ENCODE assay signal across 21 mouse cellular contexts in the genomic region with DNA sequence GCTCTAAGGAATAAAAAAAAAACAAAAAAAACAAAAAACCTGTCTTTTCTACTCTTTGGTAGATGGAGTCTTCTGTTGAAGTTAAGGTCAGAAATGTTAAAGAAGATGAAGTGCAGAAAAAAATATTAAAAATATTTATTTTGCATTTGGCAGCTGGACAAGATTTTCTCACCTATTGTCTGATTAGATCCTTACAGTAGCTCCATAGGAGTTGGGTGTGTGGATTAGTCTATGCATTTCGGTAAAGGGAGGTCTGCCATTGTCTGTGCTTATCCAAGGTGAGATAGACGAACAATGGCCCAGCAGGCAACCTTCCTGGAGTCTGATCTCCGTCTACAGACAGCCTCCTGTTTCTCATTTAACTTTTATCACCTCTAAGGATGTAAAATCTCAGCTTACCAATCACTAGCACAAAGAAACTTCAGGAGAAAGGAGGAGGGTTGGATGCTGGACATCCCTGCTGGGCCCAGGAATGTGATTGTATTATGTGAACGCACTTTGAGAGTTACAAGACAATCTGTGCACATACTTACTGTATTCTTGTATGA.
DNase-seq lines count a peak whose midpoint lies in the region; ATAC-seq and TF ChIP-seq lines count a peak whose summit lies in the region.
"Had no signal": no experiment of that assay in that cellular context is flagged by ENCODE, and none has a peak within 500 bp of the region (broad histone marks: within the 10 kb centered on the region; RNA-seq: fewer than 3 reads in every experiment).

No protein-coding gene starts in this region.

- H3K9me3 ChIP-seq in E14TG2a.4 (ENCODE audit: low read length) (no peaks in the 10 kb centered on the region), ES-Bruce4 (replicated peaks; ENCODE audit: control insufficient read depth, insufficient read depth, low read length, poor library complexity, severe bottlenecking) (no peaks in the 10 kb centered on the region), ES-E14 (ENCODE audit: control insufficient read depth, insufficient read depth, low read depth, low read length) (no peaks in the 10 kb centered on the region)
- H3K9me3 ChIP-seq: embryonic facial prominence, embryonic 10.5 days; embryonic facial prominence, embryonic 12.5 days; forebrain, embryonic 13.5 days; forebrain, embryonic 15.5 days had no signal

- TF ChIP-seq CTCF in E14TG2a.4 (conservative IDR thresholded peaks at IDR 0.05; ENCODE audit: low read length) (no peak), ES-Bruce4 (IDR thresholded peaks at IDR 0.05; ENCODE audit: low read depth, low read length) (no peak)

- no peak for TF ChIP-seq POLR2A in ES-Bruce4 (IDR thresholded peaks at IDR 0.05; ENCODE audit: insufficient read depth, low read length)

- no peak overlapping the region for H3K27ac ChIP-seq in ES-Bruce4 (ENCODE audit: insufficient read depth, low read length)
- H3K27ac ChIP-seq in ES-E14 (ENCODE audit: insufficient read depth, low read depth, low read length, poor library complexity, severe bottlenecking) = peak overlapping the region; percentile 55; the same call in 1 of the 2 replicates
- H3K27ac ChIP-seq: embryonic facial prominence, embryonic 10.5 days; embryonic facial prominence, embryonic 12.5 days; forebrain, embryonic 13.5 days; forebrain, embryonic 15.5 days had no signal

- TF ChIP-seq EP300 in ES-Bruce4 (IDR thresholded peaks at IDR 0.05; ENCODE audit: insufficient read depth, low read depth, low read length) = peak; percentile 96

- DNase-seq in ES-E14 (ENCODE audit: low read depth, low spot score) (peak; percentile 84), WW6 (ENCODE audit: low read depth, low spot score) (peak; percentile 67)
- DNase-seq in heart, adult 11 months = no peak
- DNase-seq in layer of hippocampus, postnatal 10 days (ENCODE audit: low spot score in 2 of 2) = no peak
- no peak for DNase-seq in layer of hippocampus, adult 18-20 months (ENCODE audit: low spot score in 2 of 2)
- DNase-seq: adrenal gland, adult 8-10 months; adrenal gland, postnatal 14 days; adrenal gland, postnatal 36 days; cerebellum, adult 11-12 months; cerebellum, adult 2 months; cerebellum, adult 9-10 months; cerebellum, postnatal 25 days; forebrain, postnatal 0 days had no signal

- peaks cover 86% of the 10 kb centered on the region for H3K4me1 ChIP-seq in E14TG2a.4 (replicated peaks; ENCODE audit: low read depth, low read length)
- H3K4me1 ChIP-seq in ES-Bruce4 (ENCODE audit: control insufficient read depth, insufficient read depth, low read length) = peaks cover 3% of the 10 kb centered on the region
- peaks cover 14 to 18% of the 10 kb centered on the region in 2 experiments for H3K4me1 ChIP-seq in ES-E14 (ENCODE audit: control insufficient read depth in 2 of 2, insufficient read depth in 2 of 2, low read length in 2 of 2, poor library complexity in 1 of 2)

- H3K27me3 ChIP-seq in E14TG2a.4 (ENCODE audit: insufficient read depth, low read length) = no peaks in the 10 kb centered on the region
- H3K27me3 ChIP-seq in ES-Bruce4 (ENCODE audit: control insufficient read depth, insufficient read depth, low read length, poor library complexity, severe bottlenecking) = no peaks in the 10 kb centered on the region
- H3K27me3 ChIP-seq: embryonic facial prominence, embryonic 12.5 days; forebrain, embryonic 13.5 days; forebrain, embryonic 15.5 days had no signal

- ATAC-seq in frontal cortex, adult (ENCODE audit: low TSS enrichment) = no peak
- ATAC-seq: activated CD4-positive, CD25-positive, alpha-beta regulatory T cell, adult 4 months; forebrain, embryonic 13.5 days; forebrain, embryonic 15.5 days had no signal

- H3K36me3 ChIP-seq in E14TG2a.4 (ENCODE audit: insufficient read depth, low read length) = no peaks in the 10 kb centered on the region
- H3K36me3 ChIP-seq in ES-Bruce4 (ENCODE audit: control insufficient read depth, insufficient read depth, low read length, poor library complexity, severe bottlenecking) = no peaks in the 10 kb centered on the region
- no peaks in the 10 kb centered on the region for H3K36me3 ChIP-seq in ES-E14 (ENCODE audit: control insufficient read depth, insufficient read depth, low read length, poor library complexity, severe bottlenecking)
- H3K36me3 ChIP-seq: embryonic facial prominence, embryonic 10.5 days; embryonic facial prominence, embryonic 12.5 days; forebrain, embryonic 15.5 days had no signal

- in situ Hi-C loops in ES-E14 (cut with MboI; ENCODE audit: low sequenced_read_pairs in 2 of 2, unreplicated experiment in 2 of 2) = no loop called here

- no peak overlapping the region for H3K9ac ChIP-seq in ES-Bruce4 (ENCODE audit: low read depth, poor library complexity, severe bottlenecking)
- H3K9ac ChIP-seq in ES-E14 (ENCODE audit: insufficient read depth, low read depth, low read length, poor library complexity, severe bottlenecking) = no peak overlapping the region
- H3K9ac ChIP-seq: embryonic facial prominence, embryonic 12.5 days; forebrain, embryonic 13.5 days; forebrain, embryonic 15.5 days; forebrain, postnatal 0 days had no signal

- H3K4me3 ChIP-seq in E14TG2a.4 (replicated peaks; ENCODE audit: low read length) (0 out of 2 replicates have a peak overlapping the region, but pooled peaks have one; percentile 39), ES-Bruce4 (ENCODE audit: low read depth, low read length) (no peak overlapping the region), ES-E14 (ENCODE audit: insufficient read depth in 1 of 2, low read depth in 1 of 2, low read length in 2 of 2, poor library complexity in 1 of 2, severe bottlenecking in 1 of 2) (no peak overlapping the region)
- H3K4me3 ChIP-seq: embryonic facial prominence, embryonic 10.5 days; embryonic facial prominence, embryonic 12.5 days; forebrain, embryonic 13.5 days; forebrain, embryonic 15.5 days had no signal

TF ChIP-seq in ES-E14, 5 proteins besides CTCF, POLR2A, EP300 and RAD21:
- TF ChIP-seq ZC3H11A (IDR thresholded peaks at IDR 0.05; ENCODE audit: borderline replicate concordance, low read depth, low read length) = no peak
- TF ChIP-seq CHD2 (IDR thresholded peaks at IDR 0.05; ENCODE audit: low read depth, low read length) = peak; percentile 86
- no peak for TF ChIP-seq MAFK (IDR thresholded peaks at IDR 0.05; ENCODE audit: insufficient read depth, low read depth, low read length)
- TF ChIP-seq ZNF384 (IDR thresholded peaks at IDR 0.05; ENCODE audit: low read depth, low read length) = 0 out of 2 replicates have a peak, but pooled peaks have one; percentile 60
- TF ChIP-seq HCFC1 (IDR thresholded peaks at IDR 0.05; ENCODE audit: borderline replicate concordance, insufficient read depth, low read length) = no peak

Comparison
In these comparisons a context has a peak if more than half of its experiments do, and no peak if none do; other contexts are left out.
1. DNase-seq: peak in ES-E14 (single experiment) and WW6 (single experiment); none in heart, adult 11 months (single experiment), layer of hippocampus, postnatal 10 days (0 of 2) and layer of hippocampus, adult 18-20 months (0 of 2).